Mouse (Mus musculus) brain, adult 10 weeks (tissue): ENCODE data around the gene Vps51. TPM values are rescaled to one million over a fixed set of nuclear protein-coding genes. Genes with fewer than 3 reads are reported as not detected.

Experiments used
- polyA plus RNA-seq: library from polyadenylated mRNA; stranded (reverse); fragments of 350-450 nt; fragmentation: Illumina TruSeq; extraction: RNeasy Lipid Tissue Mini Kit (QIAGEN cat#74804); gene quantifications from one replicate; pipeline ENCODE4 v1.2.3, GENCODE M21; 2015; ENCODE audit warnings: low read depth, low replicate concordance

Vps51 gene
- polyA plus RNA-seq = 58.5 TPM

DNA sequence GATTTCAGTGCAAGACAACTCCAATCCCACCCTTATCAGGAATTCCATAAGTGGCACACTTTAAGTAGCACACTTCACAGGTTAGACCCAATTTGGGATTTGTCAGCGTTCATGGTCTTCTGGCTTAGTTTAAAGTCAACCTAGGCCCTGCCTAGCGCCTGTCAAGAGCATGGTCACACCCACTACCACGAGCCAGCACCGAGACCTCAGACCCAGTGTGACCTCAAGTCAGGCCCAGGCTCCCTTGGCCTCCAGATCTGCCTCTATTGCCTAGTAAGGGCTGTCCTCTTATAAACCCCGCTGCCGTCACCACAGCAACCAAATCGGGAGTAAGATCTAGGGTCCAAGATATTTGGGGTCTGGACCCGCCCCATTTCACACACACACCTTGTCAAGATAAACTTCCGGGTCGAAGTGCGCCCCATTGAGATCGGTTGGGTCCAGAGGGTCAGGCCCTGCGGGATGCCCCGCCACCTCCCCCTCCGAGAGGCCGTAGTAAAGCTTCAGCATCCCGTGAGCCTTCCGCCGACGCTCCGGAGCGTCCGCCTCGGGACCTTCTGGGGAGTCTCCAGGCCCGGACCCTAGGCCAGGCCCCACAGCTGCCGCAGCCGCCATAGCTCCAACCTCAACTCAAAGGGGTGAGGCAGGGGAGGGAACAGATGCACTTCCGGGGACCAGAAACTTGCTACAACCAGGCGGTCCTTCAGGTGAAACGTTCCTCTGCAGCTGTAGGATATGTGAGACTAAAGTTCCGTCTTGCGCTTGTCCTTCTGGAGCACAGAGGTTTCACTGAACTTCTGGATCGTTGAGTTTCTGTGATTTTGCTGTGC, at the start of gene Vps51:
Gene Vps51 (minus strand): TSS at position 668 of the 830 bp plus-strand sequence.

DNA sequence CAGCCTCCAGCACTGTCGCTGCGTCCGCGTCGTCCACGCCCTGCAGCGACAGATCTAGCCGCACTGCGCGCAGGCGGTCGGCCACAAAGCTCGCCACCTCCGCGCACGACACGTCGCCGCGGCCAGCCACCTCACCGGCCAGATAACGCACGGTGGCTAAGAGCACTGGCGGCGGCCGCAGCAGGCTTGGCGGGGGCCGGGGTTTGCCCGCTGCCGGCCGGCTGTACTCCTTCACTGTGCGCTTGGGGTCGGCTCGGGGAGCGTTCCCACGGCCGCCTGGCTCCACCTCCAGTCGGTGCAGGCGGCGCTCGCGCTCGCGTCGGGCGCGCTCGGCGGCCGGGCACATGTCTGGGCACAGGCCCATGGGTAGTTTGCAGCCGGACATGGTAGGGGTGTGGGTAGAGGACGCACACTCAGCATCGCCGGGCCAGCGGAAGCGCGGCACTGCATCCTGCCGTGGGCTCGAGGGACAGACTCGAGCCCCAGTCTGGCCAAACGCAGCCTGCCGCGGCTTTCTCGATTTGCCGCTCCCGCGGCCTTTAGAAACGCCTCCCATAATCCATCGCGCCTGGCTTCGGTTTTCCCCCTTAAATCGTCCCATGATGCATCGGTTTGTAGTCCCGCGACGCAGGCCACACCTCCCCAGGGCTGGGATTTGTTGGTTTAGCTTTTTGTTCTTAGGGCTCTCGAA, 41.1 kb upstream of the Vps51 start, which contains the start of gene Sac3d1:
Gene Sac3d1 (minus strand): TSS at position 665 of the 691 bp plus-strand sequence.

DNA sequence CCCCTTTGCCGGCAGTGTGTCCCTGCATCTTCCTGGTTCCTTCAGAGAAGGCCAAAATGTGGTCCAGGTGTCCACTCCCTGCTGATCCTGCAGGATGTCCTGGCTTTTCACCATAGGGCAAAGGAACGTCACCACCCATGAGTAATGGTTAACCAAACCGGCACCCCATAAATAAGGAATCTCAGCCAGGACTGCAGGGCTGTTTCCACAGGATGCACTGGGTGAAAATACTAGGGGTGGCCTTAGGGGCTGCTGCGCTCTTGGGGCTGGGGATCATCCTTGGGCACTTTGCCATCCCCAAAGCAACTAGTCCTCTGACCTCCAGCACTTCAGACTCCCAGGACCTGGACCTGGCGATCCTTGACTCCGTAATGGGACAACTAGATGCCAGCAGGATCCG, 28.6 kb upstream of the Vps51 start, which contains the start of gene Naaladl1:
Gene Naaladl1 (plus strand): TSS at position 197 of the 400 bp plus-strand sequence.

DNA sequence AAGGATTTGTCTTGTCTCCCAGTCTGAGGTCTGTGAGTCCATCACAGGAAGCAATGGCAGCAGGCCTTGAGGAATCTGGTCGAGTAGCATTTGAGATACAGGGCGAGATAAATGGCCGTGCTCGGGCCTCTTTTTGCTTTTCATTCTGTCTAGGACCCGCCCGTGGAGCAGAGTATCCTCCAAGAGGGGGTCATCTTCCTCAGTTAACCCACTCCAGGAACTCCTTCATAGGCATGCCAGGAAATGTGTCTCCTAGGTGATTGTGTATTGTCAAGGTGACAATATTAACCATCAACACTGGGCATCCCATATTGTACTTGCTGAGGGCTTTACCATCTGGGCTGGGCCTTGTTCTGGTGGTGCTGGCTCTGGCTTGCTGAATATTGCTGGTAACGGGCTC, 17.1 kb upstream of the Vps51 start, which contains the start of gene AC131692.1:
Gene AC131692.1 (plus strand): TSS at position 301 of the 400 bp plus-strand sequence.

DNA sequence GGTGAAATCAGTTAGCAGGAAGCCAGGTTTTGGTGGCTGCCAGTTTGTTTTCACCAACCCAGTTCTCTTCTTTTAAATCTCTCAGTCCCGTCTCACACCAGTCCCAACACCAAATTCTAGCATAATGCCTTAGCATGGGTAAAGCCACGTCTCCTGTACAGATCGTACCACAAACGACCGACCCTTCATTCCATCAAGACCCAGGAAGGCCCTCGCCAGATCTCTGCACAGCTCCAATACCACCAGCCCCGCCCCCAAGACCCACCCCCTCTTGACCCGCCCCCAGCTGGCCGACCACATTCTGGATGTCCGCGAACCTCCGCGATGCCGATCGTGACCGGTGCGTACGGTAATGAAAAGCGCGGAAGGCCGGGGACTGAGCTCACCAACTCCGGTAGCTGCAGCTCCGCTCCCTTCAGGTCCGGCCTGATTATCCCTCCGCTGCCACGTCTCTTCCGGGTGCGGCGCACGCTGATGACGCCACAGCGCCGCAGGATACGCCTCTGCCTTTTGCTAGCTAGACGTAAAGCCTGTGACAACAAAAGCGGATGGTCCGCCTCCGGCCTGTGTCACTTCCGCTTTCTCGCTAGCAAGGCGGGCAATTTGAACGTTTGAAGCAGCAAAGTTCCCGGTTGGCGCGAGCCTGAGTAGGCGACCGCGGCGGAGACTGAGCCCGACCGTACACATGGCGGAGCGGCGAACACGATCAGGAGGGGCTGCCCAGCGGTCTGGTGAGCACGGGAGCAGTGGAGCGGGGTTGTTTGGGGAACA, 7.6 kb upstream of the Vps51 start, which contains the start of the genes Zfpl1 and Cdca5:
Gene Zfpl1 (minus strand): TSS at position 479 of the 771 bp plus-strand sequence.
Gene Cdca5 (plus strand): TSS at position 506 of the 771 bp plus-strand sequence.

DNA sequence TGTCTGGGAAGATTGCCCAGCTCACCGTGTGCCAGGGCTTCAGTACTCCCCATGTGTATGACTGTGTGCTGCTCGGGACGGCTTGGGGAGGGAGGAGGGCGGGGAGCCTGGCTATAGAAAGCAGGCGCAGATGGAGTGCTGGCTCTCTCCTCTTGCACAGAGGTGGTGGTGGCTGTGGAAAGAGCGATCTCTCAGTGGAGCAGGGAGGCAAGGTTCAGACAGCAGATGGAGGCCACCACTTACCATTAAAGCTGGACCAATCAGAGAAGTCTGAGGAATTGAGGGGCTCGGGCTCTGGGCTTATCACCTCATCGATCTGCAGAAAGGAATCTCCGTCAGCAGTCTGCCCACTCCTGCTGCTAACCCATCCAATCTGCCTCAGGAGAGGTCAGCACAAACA, 5.1 kb upstream of the Vps51 start, which contains the start of gene Gm28374:
Gene Gm28374 (minus strand): TSS at position 101 of the 400 bp plus-strand sequence.

DNA sequence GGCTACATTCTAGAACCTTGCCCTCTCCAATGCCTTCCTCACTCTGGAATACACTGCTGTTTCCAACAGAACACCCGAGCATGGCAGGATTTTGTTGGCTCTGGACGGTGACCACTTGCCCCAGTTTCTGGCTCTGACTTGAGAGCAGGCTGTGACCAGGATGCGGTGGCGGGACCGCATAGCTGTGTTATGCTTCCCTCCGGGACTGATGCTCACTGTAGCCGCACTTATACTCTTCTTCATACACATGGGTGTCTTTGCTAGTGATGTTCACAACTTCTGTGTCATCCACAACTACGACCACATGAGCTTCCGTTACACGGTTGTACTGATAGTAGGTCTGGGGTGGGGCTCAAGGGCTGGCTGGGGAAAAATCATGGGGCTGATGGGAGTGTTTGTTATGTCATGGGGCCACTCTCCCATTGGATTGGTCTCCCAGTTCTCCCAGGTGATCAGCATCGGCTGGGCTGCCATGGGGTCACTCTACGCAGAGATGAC, 3.0 kb upstream of the Vps51 start, which contains the start of gene Tmem262:
Gene Tmem262 (plus strand): TSS at position 51 of the 498 bp plus-strand sequence.

DNA sequence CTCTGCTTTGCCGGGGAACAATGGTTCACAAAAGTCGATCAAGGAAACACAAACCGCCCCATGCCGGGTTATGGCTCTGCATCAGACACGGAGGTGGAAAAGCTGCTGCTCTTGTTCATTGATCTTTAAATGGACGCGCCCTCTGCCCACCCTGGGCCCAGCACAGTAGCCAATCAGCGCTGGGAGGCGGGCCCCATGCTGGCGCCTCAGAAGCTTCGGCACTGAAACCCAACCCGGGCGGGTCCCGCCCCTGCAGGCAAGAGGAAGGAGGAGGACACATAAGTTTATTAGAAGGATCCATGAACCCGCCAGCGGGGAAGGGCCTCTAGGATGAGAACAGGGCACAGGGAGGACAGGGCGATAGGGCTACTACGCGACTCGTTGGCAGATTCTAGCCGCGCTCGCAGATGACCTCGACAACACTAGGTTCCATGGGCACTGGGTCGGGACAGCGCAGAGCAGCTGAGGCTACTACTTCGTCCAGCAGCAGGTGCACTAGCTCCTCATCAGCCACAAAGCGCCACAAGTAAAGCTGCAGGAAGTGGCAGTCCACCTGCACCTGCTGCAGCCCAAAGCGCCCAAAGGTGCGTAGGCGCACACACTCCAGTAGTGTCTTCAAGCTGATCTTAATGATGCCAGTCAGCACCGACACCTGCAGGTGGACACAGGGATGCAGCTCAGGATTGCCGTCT, 9.2 kb downstream of the Vps51 start, which contains the start of gene Tm7sf2:
Gene Tm7sf2 (minus strand): TSS at position 650 of the 692 bp plus-strand sequence.

DNA sequence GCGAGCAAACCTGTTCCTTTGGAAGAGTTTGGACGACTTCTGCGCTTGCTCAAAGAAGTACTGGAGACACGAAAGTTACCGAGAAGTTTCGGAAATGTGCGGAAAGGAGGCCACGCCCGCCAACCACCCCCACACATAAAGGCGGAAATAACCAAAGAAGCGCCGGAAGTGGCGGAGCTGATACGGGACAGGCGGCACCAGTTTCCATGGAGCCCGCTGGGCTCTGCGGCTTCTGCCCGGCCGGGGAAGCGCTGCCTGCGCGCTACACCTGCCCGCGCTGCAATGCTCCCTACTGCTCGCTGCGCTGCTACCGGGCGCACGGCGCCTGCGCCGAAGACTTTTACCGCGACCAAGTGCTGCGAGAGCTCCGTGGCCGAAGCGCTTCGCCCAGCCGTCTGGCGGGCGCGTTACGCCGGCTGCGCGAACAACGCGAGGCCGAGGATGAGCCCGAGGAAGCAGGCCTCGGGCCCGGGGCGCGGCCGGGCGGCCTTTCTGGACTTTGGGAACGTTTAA, 16.0 kb downstream of the Vps51 start, which contains the start of gene Znhit2:
Gene Znhit2 (plus strand): TSS at position 172 of the 513 bp plus-strand sequence.

DNA sequence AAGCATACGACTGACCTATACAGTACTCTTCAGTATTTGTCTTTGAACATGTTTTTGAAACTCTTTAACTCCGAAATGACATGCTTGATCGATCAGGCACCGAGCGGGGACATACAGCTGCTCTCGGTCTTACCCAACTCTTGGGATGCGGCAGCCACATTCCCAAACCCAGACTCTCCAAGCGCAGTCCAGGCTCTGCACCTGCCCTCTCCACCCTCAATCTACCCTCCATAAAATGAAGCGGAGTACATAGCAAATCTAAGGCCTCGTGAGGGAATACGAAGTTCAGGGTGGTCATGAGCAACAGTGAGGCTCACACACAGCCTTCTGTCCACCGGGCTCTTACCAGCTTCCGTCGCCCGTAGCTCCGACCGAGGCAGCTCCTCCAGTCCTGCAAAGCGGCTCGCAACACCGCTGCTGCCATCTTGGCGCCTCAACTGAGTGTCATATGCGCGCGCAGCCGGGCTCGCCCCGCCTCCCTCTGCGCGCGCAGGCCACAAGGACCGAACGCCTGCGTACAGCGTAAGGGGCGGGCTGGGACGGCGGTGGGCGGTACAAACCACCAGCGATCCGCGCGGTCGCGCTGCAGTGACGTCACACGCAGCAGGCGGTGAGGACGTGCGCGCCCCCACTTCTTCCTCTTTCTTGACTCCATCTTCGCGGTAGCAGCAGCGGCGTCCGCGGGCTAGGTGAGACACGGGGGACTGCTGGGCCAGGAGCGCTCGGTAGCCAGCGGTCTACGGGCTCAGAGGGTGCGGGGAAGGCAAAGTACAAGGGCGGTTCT, 19.5 kb downstream of the Vps51 start, which contains the start of the genes Mrpl49 and Fau:
Gene Mrpl49 (minus strand): TSS at position 473 of the 784 bp plus-strand sequence.
Gene Fau (plus strand): TSS at position 532 of the 784 bp plus-strand sequence.

DNA sequence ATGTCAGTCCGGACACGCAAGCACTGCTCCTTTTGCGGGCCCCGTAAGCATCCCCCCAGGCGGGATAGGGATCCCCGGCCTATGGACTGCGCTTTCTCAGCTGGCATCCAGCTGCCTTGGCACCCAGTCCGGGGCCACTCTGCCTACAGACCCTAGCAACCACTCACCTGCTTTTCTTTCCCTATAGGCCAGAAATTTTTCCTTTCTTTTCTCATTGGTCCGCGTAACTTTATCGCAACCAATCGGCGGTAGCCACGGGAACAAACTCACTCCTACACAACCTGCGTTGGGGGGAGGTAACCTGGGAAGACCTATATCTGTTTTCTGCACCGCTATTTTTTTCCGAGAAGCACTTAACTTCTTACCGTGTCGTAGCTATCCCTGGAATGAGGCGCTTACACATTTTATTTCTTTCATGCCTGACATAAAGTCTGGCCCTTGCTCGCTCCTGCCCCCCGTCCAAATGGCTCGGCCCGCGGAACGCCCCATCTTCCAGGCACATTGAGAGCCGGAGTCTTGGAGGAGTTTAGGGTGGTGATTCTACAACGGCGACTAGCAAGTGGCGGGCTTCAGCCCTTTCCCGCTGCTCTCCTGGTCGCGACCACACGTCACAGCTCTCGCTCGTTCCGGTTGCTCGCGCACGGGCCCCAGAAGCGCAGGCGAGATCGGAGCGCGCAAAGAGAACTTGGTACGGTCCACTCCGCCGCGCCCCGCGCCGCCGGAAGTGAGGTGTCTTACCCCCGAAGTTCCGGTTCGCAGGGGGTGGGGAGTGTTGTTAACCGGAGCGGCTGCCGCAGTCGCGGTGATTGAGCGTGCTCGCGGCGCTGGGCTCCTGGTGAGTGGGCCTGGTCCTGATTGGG, 30.5 kb downstream of the Vps51 start, which contains the start of gene Syvn1:
Gene Syvn1 (plus strand): TSS at position 283 of the 860 bp plus-strand sequence.

Other genes with a start within 250 kb of the Vps51 start
- 14.4 TPM for gene Frmd8, start 202.0 kb downstream of the Vps51 start, polyA plus RNA-seq
- 5.1 TPM for gene Slc25a45, start 199.4 kb downstream of the Vps51 start, polyA plus RNA-seq
- 3.6 TPM for gene Tigd3, start 183.1 kb downstream of the Vps51 start, polyA plus RNA-seq
- gene Dpf2, start 164.2 kb downstream of the Vps51 start, polyA plus RNA-seq = 58.0 TPM
- 9.0 TPM for gene Cdc42ep2, start 152.4 kb downstream of the Vps51 start, polyA plus RNA-seq
- 7.5 TPM for gene Pola2, start 113.0 kb downstream of the Vps51 start, polyA plus RNA-seq
- not detected for gene Slc22a20, start 91.1 kb downstream of the Vps51 start, polyA plus RNA-seq
- 17.9 TPM for gene Capn1, start 61.3 kb downstream of the Vps51 start, polyA plus RNA-seq
- 33.6 TPM for gene Syvn1, start 30.7 kb downstream of the Vps51 start, polyA plus RNA-seq
- 61.3 TPM for gene Mrpl49, start 19.4 kb downstream of the Vps51 start, polyA plus RNA-seq
- 1,093 TPM for gene Fau, start 19.4 kb downstream of the Vps51 start, polyA plus RNA-seq
- 30.1 TPM for gene Znhit2, start 16.0 kb downstream of the Vps51 start, polyA plus RNA-seq
- gene Tm7sf2, start 8.9 kb downstream of the Vps51 start, polyA plus RNA-seq = 37.3 TPM
- not detected for gene Tmem262, start 2.8 kb upstream of the Vps51 start, polyA plus RNA-seq
- gene Gm28374, start 5.0 kb upstream of the Vps51 start, polyA plus RNA-seq = not detected
- 47.7 TPM for gene Zfpl1, start 7.7 kb upstream of the Vps51 start, polyA plus RNA-seq
- gene Cdca5, start 7.8 kb upstream of the Vps51 start, polyA plus RNA-seq = 0.42 TPM
- gene AC131692.1, start 17.2 kb upstream of the Vps51 start, polyA plus RNA-seq = not detected
- not detected for gene Naaladl1, start 28.6 kb upstream of the Vps51 start, polyA plus RNA-seq
- gene Sac3d1, start 41.4 kb upstream of the Vps51 start, polyA plus RNA-seq = 16.8 TPM
- gene Snx15, start 51.1 kb upstream of the Vps51 start, polyA plus RNA-seq = 39.0 TPM
- not detected for gene Batf2, start 63.8 kb upstream of the Vps51 start, polyA plus RNA-seq
- gene Arl2, start 64.3 kb upstream of the Vps51 start, polyA plus RNA-seq = 91.3 TPM
- not detected for gene Majin, start 107.2 kb upstream of the Vps51 start, polyA plus RNA-seq
- gene Gpha2, start 149.1 kb upstream of the Vps51 start, polyA plus RNA-seq = not detected
- 120 TPM for gene Ppp2r5b, start 158.6 kb upstream of the Vps51 start, polyA plus RNA-seq
- 18.9 TPM for gene Atg2a, start 164.4 kb upstream of the Vps51 start, polyA plus RNA-seq
- gene Ehd1, start 199.5 kb upstream of the Vps51 start, polyA plus RNA-seq = 27.8 TPM
- 2.4 TPM for gene Cdc42bpg, start 229.2 kb upstream of the Vps51 start, polyA plus RNA-seq